Mouse (Mus musculus) splenic B cell, adult 2 months (primary cell): Measurements from ENCODE around the gene Mcm10.
A peak's percentile ranks its signal among the peaks of the same experiment; 100 is the strongest.

Experiments
- DNase-seq: peaks from one replicate; pipeline ENCODE4 v3.0.0-alpha.2; 2011; ENCODE audit warnings: low read depth, low spot score
- H3K27me3 ChIP-seq: 2 replicates; pipeline ENCODE4 v1.6.1; 2012; ENCODE audit warnings: mild to moderate bottlenecking, low read length, moderate library complexity, mixed read lengths; ENCODE audit not compliant: control insufficient read depth, poor library complexity, insufficient read depth, severe bottlenecking
- H3K36me3 ChIP-seq: 2 replicates; pipeline ENCODE4 v1.6.1; 2012; ENCODE audit warnings: mild to moderate bottlenecking, low read length, moderate library complexity, mixed read lengths; ENCODE audit not compliant: control insufficient read depth, poor library complexity, insufficient read depth, severe bottlenecking

The Mcm10 gene

DNA sequence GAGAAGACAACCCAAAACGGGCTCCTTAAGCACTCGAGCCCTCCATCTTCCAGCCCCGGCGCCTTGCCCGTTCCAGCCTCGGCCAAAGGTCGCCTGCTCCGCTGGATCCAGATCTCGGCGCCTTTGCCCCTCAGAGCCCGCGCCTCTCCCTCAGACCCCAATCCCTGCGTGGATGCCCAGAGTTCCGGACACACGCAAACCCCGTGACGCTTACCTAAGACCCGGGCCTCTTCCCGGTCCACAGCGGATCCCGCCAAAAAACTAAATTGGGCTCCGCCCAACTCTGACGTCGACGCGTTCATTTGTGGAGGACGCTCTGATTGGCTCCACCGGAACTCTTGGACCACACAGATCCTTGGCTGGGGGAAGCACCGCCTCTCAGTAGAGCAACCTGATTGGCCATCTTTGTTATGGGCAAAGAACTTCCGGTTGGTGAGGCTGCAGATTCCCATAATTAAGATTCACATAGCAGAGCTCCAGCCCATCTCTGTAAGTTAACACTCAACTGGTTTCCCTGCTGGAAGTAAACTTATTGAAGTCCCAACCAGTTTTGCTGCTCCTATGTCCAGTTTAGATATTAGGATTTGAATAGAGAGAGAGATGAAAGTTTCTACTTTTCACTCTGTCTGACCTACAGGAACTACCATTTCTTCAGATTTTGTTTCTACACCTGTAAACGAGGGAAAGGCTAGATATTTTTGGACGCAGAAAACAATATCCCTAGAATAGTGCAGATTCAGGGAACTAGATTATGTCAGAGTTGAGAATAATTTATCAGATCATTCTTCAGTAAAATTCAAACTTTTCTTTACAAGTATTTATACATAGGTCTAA, at the start of gene Mcm10:
Gene Mcm10, minus strand, starts transcription at position 301 of the 834 bp plus-strand sequence.
- DNase-seq = peak; percentile 93
- H3K36me3 ChIP-seq = no peaks in the 10 kb centered on the region
- H3K27me3 ChIP-seq = no peaks in the 10 kb centered on the region

GRCm38 (mm10) chr2:5061133-5061708, 48.6 kb upstream of the Mcm10 start:
- Histone ChIP-seq H3K27me3 (no peaks in the 10 kb centered on the region), H3K36me3 (no peaks in the 10 kb centered on the region)
- no peak for DNase-seq

DNA sequence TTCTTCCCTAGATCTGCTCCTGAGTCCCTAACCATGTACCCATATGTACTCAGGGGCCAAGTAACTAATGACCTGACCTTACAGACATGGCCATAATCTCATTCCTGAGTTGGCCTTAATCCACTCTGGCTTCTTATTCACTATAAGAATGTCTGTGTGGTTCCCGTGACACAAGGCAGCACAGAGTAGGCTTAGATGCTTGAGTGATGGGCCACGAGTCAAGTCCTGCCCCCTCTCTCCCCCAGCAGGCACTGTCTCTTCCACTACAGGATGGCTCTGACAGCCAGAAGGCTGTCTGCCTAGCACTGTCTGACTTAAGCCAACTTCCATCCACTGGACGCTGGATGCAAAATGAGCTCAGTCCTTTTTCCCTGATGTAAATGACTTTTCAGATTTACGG, 47.4 kb upstream of the Mcm10 start:
- DNase-seq = no peak
- no peaks in the 10 kb centered on the region for H3K27me3 ChIP-seq
- no peaks in the 10 kb centered on the region for H3K36me3 ChIP-seq

GRCm38 (mm10) chr2:5058436-5058835, 45.8 kb upstream of the Mcm10 start:
- no peaks in the 10 kb centered on the region for H3K36me3 ChIP-seq
- no peaks in the 10 kb centered on the region for H3K27me3 ChIP-seq
- DNase-seq = no peak

- DNase-seq = no peak
- Histone ChIP-seq H3K36me3 (no peaks in the 10 kb centered on the region), H3K27me3 (no peaks in the 10 kb centered on the region)
These were observed 38.0 kb upstream of the Mcm10 start for GRCm38 (mm10) chr2:5050562-5050961.

DNA sequence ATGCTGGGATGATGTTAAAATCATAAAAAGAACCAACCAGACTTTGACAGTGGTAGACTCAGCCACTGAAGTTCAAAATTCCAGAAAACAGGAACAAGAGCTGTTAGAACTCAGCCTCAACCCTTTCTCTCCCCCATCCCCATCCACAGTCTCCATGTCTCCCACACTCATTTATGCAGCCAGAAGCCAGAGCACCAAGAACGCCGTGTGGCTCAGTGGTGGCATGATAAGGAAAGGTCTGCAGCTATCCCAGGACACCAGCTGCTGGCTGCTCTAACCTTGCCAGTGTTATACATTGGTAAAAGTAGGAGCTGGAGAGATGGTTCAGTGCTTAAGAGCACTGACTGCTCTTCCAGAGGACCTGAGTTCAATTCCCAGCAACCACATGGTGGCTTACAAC, 34.4 kb upstream of the Mcm10 start:
- no peaks in the 10 kb centered on the region for H3K27me3 ChIP-seq
- no peaks in the 10 kb centered on the region for H3K36me3 ChIP-seq
- no peak for DNase-seq

GRCm38 (mm10) chr2:5045269-5045965, 32.8 kb upstream of the Mcm10 start:
- no peaks in the 10 kb centered on the region for H3K36me3 ChIP-seq
- no peaks in the 10 kb centered on the region for H3K27me3 ChIP-seq
- DNase-seq = peak; percentile 55

- DNase-seq = no peak
- Histone ChIP-seq H3K27me3 (no peaks in the 10 kb centered on the region), H3K36me3 (no peaks in the 10 kb centered on the region)
These were observed 31.7 kb upstream of the Mcm10 start for GRCm38 (mm10) chr2:5044321-5044720.

DNA sequence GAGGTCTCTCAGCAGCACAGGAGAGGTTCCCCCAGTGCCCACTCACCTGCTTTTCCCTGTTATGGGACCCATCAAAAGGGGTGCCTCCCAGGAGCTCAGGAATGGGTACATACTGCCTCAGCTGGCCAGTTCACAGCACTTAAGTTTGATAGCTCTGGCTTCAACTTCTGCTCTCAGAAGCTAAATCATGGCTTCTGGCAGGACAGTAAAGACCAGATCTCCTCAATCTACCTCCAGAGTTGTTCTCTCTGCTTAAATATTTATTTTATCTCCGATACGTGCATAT, 30.8 kb upstream of the Mcm10 start:
- Histone ChIP-seq H3K27me3 (no peaks in the 10 kb centered on the region), H3K36me3 (no peaks in the 10 kb centered on the region)
- no peak for DNase-seq

- no peaks in the 10 kb centered on the region for H3K27me3 ChIP-seq
- DNase-seq = no peak
- no peaks in the 10 kb centered on the region for H3K36me3 ChIP-seq
These were observed 30.3 kb upstream of the Mcm10 start for GRCm38 (mm10) chr2:5042616-5043475.

DNA sequence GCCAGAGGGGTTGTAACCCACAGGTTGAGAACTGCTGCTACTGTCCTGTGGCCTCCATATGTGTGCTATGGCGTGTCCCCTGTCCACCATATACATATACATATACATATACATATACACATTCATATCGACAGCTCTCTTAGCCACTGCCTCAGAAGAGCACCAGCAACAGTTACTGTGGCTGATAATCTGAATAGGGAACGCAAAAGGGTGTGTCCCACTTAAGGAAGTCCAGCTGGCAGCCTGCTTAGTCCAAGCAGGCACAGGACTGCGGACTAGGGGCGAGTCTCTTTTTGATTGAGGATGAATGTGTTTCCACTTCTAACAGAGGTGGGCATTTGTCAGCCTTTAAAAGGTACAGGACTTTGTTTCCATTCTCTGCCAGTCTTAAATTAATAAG, 29.3 kb upstream of the Mcm10 start:
- H3K36me3 ChIP-seq = no peaks in the 10 kb centered on the region
- H3K27me3 ChIP-seq = no peaks in the 10 kb centered on the region
- no peak for DNase-seq

DNA sequence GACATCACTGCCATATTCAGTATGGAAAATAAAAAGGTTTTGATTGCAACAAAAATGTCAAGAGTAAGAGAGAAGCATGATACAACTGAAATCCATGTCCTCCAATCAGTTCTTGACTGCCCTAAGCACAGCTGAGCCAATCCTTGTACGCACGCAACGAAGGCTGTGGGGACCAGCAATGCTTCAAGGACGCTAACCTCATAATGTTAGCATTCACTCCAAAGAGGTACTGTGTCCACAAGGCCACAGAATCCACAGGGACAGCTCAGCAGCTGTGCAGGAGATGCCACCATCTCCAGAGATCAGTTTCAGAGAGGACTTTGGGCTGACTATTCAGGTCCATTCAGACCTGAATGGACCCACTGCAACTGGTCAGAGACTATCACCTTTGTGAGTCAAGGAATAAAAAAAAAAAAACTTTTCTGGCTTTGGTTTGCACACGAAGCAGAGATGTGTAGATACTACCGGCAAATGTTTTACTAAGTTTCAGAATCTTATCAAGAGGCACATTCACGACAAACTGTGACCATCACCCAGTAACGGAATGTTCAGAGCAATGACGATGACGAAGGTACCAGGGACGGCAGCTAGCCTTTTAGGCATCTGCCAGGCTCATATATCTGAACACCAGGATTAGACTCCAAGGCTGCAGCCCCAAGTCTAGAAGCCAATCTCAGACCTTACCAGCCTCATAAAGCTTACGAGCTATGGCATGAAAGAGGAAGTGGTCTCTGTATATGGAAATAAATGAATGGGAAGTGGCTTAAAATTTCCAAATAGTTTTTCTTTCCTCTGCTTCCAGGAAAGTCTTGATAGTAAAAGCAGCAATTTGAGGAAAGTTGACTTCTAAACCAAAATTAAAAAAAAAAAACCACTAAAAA, 27.9 kb upstream of the Mcm10 start:
- Histone ChIP-seq H3K36me3 (no peaks in the 10 kb centered on the region), H3K27me3 (no peaks in the 10 kb centered on the region)
- DNase-seq = no peak

GRCm38 (mm10) chr2:5039350-5040170, 27.0 kb upstream of the Mcm10 start:
- Histone ChIP-seq H3K36me3 (no peaks in the 10 kb centered on the region), H3K27me3 (no peaks in the 10 kb centered on the region)
- DNase-seq = no peak
